Mouse (Mus musculus) cerebellum, postnatal 14 days (tissue): ENCODE measurements at regions not wholly inside any gene's neighbourhood (a gene's known extent, or its start where the extent isn't known, plus 50 kb on each side); places are given as distances from the start of the nearest gene placed in this dataset.

Experiments
- DNase-seq, 2 experiments: peaks; one replicate each; pipeline ENCODE4 v3.0.0; 2021; ENCODE audit warnings: mixed read lengths in 2 of 2

DNA sequence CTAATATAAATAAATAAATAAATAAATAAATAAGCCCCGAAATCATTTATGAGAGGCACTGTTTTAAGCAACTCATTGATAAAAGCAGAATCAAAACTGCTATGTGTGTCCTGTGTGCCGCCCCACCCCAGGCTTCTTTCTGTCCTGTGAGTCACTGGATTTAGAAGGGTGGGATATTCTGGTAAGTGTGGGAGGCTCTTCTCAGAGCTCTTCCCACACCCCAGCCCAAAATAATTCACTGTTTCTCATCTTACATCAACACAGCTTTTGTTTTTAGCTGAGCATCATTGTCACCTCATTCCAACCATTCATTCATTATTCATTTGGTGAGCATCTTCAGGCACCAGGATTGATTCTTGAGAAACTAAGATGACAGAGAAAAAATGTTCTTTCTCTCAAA lies 118.4 kb downstream of the Barx2 start:
- DNase-seq: no peak

DNA sequence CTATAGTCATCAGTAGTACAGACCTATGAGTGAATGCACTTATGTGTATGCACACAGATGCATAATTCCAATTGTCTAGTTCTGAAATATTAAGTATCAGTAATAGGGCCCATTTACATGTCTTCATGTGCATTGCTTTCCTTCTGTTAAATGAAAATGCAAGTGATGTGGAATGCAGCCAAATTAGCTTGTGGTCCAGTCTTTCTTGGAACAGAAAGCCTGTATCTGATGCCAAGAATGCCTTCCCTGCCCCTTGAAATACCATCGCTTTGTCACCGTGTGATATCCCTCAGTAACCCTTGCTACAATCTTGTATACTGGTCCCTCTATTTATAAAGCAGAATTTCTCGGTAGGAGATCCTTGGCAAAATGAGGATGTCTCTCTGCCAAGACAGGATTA lies 137.3 kb downstream of the Barx2 start:
- DNase-seq: peak; percentile 6 to 53

DNA sequence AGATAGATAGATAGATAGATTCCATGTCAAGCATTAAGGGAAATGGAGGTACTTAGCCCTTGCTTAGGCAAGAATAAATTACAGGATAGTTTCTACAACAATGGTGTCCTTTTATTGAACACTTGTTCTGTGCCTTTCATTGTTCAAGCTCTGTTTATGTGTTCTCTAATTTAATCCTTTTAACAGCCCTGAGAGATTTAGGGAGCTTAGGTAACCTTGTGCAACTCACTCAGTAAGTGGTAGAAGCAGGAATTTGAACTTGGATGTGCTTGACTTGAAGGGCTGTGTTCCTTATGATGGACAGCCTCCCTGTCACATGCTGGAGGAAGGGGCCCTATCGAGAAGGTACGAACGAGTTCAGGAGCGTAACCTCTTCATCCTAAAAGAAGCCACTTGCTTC lies 147.9 kb downstream of the Barx2 start:
- no peak for DNase-seq

DNA sequence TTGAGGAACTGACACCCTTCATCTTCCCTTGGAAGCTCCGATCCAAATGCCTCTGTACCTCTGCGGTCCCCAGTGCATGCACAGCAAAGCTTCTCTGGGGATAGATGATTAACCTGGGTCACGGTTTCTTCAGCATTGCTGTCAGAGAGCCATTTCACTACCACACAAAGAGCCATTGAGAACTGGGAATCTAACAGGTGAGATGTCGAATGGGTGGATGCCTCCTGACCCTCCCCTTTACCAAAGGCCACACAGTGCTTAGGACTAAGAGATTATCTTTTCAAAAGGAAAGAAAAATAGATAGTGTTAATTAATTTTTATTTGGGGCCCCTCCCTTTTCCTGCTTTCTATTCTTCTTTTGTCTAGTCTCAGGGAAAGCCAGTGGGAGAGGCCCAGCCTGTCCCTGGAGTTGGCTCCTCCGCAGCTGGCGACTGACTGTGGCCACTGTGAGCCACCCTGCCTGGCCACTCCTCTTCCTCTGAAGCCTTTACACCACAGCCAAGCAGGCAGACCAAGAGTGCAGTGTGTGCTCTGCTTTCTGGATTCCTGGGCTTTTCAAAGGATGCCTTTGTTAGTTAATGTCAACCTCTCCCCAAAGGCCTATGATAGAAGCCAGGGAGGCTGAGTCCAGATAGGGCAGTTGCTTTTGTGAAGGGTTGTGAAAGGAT lies 155.2 kb downstream of the Barx2 start:
- no peak for DNase-seq

DNA sequence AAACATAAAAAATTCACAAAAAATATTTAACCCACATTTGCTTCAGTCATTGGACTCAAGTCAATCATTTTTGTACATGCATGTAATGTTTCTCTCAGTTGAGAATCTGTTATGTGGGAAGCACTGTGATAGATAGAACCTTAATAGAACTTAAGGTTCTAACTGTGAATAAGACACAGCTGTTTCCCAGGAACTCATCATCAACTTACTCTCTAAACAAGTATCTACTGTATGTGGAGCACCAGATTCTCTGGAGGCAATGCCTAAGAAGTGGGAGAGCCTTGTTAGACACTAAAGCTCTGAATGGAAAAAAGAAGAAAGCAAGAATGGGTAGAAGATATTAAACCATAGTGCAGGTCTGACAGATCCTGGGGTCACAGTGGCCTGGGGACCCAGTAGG lies 182.8 kb downstream of the Barx2 start:
- no peak for DNase-seq

DNA sequence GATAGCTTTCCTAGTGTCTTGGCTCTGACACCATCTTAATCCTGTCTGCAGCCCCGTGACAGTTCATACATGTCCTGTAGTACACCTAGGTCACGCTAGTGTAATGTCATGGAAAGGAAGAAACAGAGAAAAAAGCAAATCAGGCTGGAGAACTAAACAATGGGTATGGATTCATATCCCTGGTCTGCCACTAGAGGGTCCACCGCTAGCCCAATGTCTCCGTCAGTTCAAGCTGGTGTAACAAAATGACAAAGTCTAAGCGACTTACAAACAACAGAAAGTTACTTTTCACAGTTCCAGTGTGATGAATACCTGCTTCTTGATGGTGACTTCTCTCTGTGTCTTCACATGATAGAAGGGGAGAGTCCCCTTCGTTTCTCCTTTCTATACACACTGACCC lies 194.0 kb downstream of the Barx2 start:
- DNase-seq: no peak

DNA sequence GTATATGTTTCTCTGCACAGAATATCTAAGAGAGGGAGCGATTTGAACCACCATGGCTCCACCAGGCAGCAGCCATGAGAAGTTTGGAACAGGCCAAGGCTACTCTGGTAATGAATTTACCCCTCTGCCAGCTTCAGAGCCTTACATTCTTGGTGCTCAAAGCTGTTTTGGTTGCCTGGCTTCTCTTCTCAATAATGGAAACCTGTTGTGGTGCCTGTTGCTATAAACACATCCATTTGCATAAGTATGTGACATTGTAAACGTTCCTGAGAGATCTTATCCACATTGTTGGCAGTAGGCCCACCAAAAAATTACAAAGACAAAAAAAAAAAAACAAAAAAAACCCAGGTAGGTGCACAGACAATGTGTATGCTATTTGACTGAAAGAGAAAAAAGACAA lies 203.2 kb downstream of the Barx2 start:
- no peak for DNase-seq

DNA sequence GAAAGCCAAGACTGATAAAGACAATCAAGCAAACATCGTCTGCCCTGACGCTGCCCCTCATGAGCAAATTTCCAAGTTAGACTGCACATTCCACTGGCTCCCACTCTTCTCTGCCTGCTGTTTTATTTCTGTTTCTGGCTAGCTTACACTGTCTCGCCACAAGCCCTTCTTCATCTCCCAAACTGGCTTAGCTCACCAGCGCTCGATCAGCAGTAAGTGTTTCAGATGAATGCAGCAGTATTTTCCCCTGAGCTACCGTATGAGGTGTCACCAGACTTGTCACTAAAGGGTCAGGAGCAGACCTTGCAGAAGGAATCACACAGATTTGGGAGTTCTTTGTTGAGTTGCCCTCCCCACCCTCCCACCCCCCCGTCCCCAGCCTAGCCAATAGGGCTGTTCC lies 206.6 kb downstream of the Barx2 start:
- no peak for DNase-seq

DNA sequence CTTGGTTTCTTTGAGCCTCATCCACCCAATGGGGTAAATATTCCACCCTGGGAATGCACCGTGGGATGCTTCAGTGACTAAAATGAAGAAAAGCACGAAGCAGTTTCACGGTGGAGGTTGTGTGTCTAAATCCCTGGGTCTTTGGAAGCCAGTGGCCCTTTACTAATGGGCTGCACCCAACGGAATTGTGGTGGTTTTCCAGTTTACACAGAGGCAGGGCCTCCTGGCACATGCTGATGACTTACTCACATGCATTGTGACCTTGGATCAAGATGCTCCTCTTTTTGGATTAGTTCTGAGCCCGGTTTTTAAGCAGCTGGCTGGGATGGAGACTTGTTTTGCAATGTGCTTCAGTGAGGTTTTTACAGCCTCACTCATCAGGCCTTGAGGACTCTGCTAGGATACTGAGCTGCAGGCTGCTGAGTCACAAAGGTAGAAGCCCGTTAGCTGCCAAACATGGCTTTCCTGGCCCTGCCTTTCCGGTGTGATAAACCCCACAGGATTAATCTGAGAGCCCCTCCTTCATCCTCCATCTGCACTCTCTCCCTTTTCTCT lies 222.3 kb downstream of the Barx2 start:
- no peak for DNase-seq

DNA sequence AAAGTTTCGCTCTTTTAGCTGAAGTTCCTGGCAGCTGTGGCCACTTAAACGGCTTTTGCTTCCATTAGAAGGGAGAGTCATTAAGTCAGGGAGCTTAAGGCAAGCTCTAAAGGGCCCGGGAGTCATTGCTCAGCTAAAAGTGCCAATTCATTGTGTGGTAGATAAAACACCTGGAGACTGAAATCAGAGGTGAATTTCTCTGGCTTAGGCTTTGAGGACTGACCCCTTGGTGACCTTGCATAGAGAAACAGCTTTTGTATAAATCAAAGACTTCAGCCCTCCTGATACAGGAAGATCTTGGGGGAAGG lies 224.1 kb upstream of the Tmem45b start:
- DNase-seq: no peak

DNA sequence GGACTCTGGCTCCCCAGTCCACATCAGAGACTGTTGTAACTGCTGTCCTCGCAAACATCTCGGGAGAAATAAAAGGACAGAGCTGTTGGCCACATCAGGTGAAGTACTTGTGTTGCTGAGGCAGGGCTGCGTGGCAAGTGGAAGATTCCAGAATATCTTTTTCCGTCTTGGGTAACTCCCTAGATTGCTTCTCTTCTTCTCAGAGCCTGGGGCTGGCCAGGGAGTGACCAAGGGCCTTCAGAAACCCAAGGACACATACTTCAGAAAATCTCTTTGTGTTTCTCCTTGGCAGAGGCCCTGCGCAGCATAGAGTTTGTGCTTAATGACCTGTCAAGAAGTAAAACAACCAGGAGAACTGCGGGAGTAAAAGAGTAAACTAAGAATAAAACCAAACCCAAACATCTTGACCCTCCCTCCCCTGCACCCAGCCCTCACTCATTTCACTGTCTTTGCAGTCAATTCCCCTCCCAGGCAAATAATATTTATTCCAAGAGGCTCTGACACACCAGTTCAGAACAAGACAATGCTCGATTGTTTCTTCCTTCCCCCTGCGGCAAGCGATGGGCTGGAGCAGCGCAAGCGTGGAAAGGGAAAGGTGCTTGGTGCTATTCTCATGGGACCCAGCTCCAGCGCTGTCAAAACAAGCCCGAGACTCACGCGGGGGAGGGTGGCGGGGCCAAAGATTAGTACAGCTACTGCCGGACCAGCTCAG lies 223.6 kb upstream of the Tmem45b start:
- DNase-seq: no peak

DNA sequence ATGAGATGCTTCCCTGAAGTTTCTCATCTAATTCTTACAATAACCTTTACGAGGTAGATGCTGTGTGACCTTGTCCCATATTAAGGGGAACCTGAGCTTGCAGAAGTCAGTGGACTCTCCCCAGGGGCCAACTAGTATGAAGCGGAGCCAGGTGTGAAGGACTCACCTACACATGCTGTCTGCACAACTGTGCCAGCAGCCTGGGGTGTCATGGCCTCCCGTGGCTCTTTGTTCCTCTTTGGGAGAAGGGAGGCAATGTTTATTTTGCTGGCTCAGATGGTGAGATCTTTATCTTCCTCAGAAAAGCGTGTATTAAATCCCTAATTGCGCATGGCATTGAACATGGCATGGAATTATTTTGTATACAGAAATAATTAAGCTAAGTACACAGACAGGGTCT lies 222.2 kb upstream of the Tmem45b start:
- no peak for DNase-seq

DNA sequence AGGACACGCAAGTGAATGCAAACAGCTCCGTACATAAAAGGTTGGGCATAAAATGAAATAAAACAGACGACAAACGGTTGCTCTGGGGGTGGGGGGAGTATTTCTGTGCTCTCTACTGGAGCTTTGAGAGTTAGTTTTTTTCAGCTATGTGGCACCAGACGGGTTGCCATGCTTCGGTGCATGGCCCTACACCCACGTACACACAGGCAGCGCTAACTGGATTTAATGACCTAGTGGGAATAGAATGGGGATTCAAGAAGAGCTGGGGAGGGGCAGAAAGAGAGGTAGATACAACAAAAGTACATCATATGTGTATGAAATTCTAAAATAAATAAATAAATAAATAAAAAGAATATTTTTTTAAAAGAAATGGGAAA lies 220.5 kb upstream of the Tmem45b start:
- no peak for DNase-seq

DNA sequence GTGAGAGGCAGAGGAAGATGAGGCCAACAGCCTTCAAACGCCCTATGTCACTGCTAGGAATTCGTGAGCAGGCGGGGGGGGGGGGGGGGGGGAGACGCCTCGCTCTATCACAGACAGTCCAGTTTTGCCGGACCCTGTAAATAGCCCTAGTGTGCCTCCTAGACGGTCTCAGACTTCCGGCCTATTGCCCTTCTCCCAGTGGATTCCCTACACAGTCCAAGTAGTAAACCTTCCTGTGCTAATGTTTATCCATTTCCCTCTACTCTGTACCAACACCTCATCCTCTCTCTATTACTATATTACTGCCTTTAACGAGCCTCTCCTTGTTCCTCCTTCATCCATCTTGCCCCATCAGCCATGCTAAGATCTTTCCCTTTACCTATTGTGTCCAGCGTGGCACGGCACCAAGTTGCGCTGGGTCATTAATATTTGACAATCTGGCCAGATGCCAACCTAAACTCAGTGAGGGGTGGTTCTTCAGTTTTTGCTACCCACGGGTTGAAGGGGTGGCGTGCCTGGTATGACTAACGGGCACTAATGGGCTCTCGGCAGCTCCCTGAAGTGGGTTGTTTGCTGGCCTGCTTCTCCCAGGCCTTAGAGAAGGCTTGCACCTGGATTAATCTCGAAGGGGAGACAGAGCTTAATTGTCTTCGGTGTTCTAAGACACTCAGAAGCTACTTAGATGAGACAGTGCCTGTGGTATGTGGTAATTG lies 220.0 kb upstream of the Tmem45b start:
- peak; percentile 4 to 6 for DNase-seq

DNA sequence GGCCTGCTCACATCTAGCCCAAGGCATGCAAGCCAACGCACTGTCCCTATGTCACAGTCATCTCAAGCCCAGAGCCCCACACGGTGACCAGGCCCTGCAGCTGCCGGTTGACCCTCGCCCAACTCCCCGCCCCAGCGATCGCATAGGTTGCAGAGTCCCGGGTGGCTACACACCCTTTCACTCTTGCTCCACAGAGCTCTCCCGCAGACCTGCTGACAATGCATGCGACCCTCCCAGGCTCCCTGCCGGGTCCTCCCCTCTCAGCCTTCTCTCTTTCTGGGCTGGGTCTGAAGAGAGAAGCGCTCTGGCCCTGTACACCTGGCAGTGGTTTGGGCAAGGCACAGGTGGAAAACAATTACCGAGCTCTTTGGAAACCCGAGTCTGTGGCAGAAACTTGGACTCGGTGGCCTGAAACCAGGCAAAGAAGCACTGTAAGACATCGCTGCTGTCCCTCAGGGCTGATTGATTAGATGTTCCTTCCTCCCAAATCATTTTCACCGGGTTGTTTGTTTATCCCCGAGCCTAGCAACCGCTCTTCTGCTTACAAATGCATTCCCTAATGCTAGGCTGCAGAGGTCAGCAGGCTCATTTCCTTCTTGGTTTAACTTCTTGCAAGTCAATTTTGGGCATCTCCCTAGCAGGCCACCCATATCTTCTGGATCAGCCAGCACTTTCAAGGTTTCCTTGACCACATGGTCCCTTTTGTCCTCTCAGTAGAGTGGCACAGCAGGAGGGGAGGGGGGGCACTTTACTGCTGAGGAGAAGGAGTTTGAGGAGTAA lies 219.2 kb upstream of the Tmem45b start:
- DNase-seq: peak in 1 of 2 experiments; percentile 7

DNA sequence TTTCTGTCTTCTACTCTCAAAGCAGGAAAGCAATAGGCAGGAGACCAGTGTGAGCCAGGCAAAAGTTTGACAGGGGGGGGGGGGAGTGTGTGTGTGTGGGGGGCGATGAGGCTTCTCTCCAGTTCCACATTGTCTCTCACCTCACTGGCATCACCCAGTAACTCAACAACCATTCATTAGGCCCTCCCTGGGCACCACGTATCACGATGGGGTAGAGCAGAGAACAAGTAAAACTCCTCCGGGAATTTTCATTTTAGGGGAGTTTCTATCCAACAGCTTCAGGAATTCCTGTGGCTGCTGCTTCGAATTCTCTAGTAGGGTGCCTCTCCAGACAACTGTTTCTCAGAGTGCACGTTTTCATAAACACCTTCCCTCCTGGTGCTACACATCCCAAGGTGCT lies 218.6 kb upstream of the Tmem45b start:
- DNase-seq: no peak

DNA sequence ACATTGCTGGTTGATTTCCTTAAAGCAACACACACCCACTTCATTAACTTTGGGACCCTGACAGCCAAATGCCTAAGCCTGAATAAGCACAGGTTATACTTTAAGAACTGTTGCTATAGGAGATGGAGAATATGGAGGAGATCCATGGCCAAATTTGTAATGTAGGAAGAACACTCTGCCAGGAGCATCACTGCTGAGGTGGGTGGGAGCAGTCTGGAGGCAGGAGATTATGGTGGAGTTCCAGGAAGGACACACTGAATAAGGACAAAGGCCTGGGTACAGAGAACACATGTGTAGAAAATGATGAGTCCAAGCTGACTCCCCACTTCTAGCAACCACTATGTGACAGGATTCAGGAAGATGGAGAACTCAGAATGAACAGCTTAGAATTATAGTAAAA lies 212.9 kb upstream of the Tmem45b start:
- DNase-seq: no peak

DNA sequence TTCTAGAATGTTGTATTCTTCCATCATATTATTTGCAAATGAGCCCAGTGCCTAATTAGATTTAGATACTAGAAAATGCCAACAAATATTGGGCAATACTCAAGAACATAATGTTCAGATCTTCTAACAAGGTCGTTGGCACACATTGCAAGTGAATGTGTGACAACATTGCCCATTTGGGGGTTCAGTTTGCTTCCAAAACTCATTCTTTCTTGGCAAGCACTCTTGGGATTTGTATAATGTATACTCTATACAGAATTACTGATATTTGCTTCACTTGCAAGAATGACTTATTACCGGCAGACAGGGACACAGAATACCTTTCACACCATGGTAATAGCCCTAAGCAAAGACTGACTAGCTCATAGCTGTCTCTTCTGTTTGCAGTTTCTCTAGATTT lies 194.8 kb upstream of the Tmem45b start:
- no peak for DNase-seq

DNA sequence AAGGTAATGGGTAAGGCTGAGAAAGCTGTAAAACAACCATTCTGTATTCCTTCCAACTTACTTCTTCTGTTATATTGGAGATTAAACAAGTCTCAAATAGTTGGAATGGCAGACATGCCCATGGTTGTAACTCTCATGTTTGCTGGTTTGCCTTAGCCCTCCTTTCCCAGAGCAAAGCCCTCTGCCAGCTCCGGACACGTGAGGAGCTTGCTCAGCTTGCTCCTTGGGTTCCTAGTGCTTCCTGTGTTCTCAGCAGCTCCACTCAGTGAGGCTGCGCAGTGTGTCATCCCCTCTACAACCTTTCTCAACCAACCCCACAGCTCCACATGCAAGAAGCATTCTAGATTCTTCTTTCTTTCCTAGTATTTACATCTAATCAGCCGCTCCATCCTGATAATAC lies 193.3 kb upstream of the Tmem45b start:
- DNase-seq: peak in 1 of 2 experiments; percentile 4

DNA sequence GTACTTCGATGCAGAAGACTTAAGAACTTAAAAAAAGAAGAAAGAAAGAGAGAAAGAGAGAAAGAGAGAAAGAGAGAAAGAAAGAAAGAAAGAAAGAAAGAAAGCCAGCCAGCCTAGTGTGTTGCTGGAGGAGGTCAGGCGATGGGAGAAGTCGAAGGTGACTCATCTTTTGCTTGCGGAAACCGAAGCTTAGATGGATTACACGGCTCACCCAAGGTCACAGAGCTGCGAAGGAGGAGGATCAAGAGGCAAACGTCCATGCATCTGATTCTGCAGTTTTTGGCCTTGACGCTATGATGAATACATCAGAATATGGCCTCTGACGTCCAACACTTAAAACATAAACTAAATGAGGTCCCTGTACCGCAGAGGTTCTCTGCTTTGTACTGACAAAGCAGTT lies 192.4 kb upstream of the Tmem45b start:
- DNase-seq: no peak

DNA sequence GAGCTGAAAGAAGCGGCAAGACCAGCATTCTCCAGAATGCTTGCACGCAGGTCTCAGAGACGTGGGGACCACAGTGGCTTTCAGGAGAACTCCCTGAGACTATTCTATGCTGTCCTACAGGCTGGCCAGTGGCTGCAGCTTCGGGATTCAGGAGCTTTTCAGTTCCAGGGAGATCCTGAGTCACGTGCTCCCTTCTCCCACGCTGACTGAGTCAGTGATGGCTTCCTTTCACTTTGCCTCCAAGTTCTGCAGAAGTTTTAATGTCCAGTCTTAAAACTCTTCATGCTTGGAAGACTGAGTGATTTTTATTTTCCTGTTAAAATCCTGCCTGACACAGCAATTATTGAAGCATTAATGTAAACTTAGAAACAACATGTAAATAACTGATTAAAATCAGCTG lies 190.5 kb upstream of the Tmem45b start:
- DNase-seq: no peak

DNA sequence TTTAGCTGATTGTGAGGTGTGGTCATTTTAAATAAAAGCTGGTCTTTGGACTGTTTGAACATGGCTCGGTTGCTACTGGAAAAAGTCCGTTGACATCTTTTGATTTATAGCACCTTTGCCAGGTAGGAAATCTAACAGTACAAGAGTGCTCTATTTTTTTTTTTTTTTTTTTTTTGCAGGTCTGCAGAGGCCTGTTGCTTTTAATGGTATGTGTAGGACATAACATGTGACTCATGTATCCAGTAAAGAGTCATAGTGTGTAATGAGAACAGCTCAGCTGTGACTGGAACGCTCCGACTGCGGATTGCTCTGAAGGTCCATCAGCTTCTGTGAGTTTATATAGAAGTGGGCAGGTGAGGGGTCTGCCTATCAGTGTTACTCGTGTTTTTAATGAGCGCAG lies 190.0 kb upstream of the Tmem45b start:
- no peak for DNase-seq

DNA sequence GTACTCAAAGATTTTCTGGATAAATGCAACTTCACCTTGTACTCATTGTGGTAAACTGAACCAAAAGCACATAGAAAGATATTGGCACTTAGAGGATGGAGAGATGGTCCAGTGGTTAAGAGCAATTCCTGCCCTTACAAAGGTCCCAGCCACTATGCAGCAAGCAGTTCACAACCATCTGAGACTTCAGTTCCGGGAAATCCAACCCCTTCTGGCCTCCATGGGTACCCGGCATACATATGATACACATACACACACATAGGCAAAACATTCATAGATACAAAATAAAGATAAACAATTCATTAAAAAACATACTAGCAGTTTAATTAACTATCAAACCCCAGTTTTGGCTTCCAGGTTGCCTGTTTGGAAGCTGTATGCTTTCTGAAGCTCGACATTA lies 189.5 kb upstream of the Tmem45b start:
- no peak for DNase-seq
